Mouse (Mus musculus): ENCODE measurements around the gene Aif1.

Aif1 gene

GRCm38 (mm10) chr17:35166352-35167035 lies 9.4 kb downstream of the Aif1 start:
- DNase-seq (ENCODE audit: extremely low spot score), result peak; percentile 48

DNA sequence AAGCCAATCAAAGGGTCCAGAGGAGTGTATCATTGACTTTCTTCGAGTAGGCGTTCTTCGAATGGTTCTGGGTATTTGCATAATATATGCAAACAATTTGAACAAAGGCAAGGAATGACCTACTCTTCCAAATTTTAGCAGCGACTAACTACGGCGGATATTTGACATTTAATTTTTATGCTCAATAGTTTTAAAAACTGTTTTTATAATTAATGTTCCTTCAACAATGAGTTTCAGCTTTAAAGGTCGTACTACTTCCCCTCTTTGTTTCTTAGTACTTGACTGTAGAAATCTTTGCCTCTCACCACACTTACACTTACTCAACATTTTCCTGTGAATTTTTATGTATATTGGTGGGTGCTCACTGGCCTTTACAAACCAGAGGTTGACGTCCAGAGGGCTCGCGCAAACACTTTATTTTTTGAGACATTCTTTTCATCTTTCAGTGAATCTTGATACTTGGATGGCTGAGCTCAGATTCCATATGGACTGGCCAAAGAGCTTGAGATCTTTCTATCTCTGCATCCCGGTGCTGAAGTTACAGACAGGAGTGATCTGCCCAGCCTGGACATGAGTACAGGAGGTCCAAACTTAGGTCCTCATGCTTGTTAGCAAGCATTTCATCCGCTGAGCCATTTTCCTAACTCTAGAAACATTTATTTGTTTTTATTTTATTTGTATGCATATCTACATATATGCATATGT lies 10.3 kb downstream of the Aif1 start:
- peak; percentile 38 for DNase-seq (ENCODE audit: extremely low spot score)

DNA sequence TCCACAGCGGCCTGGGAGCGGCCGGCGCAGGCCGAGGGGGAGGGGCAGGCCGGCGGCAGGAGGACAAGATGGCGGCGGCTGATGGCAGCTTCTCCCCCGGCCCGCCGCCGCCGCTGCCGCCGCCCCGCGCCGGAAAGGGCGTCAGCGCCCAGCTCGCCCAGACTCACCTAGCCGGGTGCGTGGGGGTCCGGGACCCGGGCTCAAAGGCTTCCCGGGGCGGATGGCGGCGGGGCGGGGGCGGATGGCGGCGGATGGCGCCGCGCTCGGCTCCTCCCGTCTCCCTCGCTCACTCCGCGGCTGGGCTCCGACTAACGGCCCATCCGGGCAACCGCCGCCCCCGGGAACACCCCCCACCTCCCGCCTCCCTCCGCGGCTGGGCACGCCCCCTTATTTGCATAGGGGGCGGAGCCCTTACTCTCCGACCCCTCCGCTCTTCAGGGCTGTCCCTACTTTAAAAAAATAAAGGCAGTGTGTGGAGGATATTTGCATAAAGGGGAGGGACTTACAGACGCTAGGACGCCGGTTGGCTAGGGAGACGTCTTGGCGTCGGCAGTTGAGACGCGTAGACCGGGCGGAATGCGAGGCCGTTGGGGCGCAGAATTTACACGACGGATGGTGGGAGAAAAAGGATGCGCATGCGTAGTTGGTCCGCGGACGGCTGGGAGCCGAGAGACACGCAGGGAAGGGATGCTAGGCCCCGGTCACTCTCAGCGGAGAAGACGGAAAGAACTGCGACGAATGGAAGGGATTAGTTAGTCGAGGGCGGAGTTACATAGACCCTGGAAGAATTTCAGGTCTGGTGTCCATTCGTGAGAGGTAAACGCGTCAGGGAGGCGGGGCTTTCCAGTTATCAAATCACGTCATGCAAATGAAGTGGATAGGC lies 11.1 kb downstream of the Aif1 start, which contains the start of gene Prrc2a:
Prrc2a (minus strand) TSS at position 330 of the 883 bp plus-strand sequence.
- DNase-seq (ENCODE audit: extremely low spot score), result peak; percentile 98

DNA sequence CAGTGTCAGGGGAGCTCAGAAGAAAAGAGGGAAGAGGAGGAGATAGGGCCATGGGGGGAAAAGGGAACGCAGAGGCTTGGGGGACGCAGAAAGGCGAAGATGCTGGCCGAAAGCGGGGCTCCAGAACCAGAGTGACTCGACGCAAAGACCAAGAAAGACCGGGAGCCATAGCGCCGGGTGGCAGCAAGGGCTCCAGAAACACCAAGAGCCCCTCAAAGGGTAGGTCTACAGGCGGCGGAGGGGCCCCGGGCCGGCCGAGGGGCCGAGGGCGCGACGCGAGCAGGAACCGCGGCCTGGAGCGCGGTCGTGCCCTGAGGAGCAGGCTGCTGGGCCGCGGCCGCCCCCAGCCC lies 11.7 kb downstream of the Aif1 start:
- no peak for DNase-seq (ENCODE audit: extremely low spot score)

GRCm38 (mm10) chr17:35163326-35164081 lies 12.4 kb downstream of the Aif1 start:
- DNase-seq (ENCODE audit: extremely low spot score), result no peak

- no peak for DNase-seq (ENCODE audit: extremely low spot score)
These were observed 13.1 kb downstream of the Aif1 start for GRCm38 (mm10) chr17:35162730-35163129.

DNA sequence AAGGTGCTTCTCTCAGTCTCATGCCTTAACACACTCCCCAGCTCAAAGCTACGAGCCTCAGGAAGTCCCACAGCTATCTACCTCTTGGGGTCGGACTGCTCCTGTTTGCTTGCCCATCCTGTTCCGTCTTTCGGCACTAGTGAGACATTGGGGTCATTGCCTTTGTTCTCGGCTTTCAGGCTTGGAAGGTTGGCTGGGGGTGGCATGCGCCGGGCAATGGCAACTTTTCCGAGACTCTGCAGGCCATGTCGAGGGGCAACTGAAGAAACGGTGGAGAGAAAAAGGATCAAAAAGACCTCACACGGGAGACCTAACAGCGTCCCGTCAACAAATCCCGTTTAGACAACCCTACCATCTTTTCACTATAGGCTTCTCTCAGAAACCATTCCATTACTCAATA lies 13.7 kb downstream of the Aif1 start:
- no peak for DNase-seq (ENCODE audit: extremely low spot score)

DNA sequence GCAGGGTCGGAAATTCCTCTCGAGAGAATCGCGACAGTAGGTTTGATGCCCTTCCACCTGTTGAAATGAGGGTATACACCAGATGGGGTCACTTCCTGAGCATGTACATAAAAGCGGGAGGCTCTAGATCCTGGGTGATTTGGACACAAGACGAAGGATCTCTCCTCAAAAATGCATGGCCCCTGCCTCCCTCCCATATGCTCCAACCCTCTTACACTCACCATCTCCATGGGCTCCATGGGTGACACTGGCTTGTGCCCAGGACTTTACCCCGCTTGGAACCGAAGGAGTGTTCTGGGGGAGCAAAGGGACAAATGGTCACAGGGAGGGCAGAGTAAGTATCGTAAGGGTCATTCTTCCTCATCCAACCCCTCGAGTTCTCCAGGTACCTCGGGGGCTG lies 14.4 kb downstream of the Aif1 start:
- DNase-seq (ENCODE audit: extremely low spot score), result no peak

GRCm38 (mm10) chr17:35159638-35160037 lies 16.2 kb downstream of the Aif1 start:
- no peak for DNase-seq (ENCODE audit: extremely low spot score)

DNA sequence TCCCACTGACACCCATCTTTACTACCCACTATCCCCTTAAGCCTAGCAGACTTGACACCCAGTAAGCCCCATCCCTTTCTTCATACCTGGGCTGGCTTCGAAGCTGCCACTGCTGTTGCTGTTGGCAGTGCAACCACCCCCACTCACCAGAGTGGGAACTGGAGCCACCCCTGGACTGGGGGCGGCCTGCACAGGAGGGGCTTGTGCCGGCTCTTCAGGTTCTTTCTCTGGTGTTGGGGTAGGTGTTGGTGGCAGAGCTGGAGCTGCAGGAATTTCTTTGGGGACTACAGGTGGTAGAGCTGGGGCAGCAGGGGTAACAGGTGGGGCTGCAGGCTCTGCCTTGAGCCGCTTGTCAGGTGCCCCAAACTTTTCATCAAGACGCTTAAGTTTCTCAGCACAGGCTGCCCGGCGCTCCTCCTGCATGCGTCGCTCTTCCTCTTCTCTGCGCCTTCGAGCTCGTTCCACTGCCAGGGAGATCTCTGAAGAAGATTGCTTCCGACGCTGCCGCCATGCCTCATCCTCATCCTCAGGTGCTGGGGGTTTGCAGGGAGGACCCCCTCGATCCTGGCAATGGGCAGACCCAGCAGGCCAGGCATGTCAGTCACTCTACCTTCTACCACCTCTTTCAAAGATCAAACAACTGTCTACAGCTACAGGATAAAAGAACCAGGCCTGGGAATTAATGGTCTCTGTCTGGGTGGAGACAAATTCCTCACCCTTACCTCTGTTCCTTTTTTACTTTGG lies 16.8 kb downstream of the Aif1 start:
- no peak for DNase-seq (ENCODE audit: extremely low spot score)

- no peak for DNase-seq (ENCODE audit: extremely low spot score)
These were observed 18.1 kb downstream of the Aif1 start for GRCm38 (mm10) chr17:35157661-35158175.

GRCm38 (mm10) chr17:35157254-35157653 lies 18.6 kb downstream of the Aif1 start:
- no peak for DNase-seq (ENCODE audit: extremely low spot score)

GRCm38 (mm10) chr17:35156461-35157200 lies 19.2 kb downstream of the Aif1 start:
- no peak for DNase-seq (ENCODE audit: extremely low spot score)

DNA sequence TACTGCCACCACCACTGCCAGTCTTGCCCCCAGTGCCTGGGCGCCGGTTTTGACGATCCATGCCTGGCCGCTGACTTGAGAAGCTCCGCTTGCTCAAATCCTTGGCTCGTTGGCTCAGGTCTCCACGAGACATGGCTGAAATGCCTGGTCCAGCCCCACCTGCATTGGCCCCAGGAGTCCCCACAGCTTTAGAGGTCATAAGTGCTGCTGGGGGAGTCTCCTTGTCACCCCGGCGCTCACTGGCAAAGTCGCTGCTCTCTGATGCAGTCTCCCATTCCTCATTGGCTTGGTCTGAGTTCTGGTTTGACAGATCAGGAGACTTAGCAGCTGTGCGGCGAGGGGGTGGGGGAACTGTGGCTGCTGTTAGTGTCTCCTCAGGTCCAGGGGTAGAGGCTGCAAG lies 20.4 kb downstream of the Aif1 start:
- DNase-seq (ENCODE audit: extremely low spot score), result no peak

DNA sequence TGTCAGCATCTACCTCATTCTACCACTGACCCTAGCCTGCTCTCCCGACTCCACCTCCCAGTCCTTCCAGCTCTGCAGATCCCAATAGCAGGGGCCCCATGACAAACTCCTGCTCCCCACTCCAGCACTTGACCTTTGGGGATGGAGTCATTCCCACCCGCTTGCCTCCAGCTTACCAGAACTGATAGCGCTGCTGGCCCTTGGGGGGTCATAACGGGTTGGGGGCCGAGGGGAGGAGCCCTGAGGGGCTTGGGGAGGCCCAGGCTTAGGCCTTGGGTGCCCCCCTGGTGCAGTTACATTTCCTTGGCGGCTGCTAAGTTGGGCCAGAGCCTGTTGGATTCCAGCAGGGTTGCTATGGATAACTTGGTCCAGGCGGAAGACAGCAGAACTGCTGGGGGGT lies 21.3 kb downstream of the Aif1 start:
- no peak for DNase-seq (ENCODE audit: extremely low spot score)

DNA sequence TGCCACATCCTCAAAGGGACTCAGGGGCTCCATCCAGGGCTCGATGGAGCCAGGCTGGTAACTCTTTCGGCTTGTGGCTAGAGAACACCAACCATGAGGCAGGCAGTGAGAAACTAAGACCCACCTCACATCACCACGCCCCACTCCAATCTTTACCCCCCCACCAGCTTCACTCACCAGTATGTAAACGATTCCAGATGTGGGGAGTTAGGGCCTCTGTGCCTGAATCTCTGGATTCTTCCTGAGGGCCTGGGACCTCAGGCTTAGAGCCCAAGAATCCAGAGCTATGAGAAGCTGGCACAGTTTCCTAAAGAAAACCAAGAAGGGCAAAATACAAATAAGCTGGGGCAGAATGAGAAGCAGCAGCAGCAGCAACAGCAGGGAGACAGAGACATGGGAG lies 21.9 kb downstream of the Aif1 start:
- no peak for DNase-seq (ENCODE audit: extremely low spot score)

DNA sequence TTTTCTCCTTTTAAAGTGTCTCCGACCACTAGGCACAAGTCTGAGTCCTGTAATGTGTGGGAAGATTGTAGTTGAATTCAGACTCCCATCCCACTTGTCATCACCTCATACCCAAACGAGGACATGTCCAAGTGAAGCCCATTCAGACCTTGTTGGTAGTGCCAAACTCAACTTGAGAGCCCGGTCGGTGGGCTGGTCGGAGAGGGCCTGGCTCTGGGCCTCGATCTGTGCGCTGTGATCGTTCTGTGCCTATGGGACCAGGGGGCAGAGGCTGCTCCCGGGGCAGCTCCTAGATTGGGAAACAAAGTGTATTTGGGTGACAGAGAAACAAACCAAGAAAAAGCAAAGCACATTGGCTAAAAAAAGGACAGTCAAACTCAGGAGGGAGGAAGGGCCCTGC lies 22.8 kb downstream of the Aif1 start:
- DNase-seq (ENCODE audit: extremely low spot score), result no peak

GRCm38 (mm10) chr17:35152121-35152520 lies 23.7 kb downstream of the Aif1 start:
- DNase-seq (ENCODE audit: extremely low spot score), result no peak

- DNase-seq (ENCODE audit: extremely low spot score), result no peak
These were observed 27.8 kb downstream of the Aif1 start for GRCm38 (mm10) chr17:35147922-35148639.
